Mouse (Mus musculus): ENCODE results near the gene Casp6.

GRCm38 (mm10) chr3:129862592-129862991 is 38.6 kb upstream of the Casp6 start:
- no peak for TF ChIP-seq CTCF (IDR thresholded peaks at IDR 0.05; ENCODE audit: low read depth, low read length)
- no peak for TF ChIP-seq POLR2A (IDR thresholded peaks at IDR 0.05; ENCODE audit: borderline replicate concordance, low read depth, low read length)
